Mouse (Mus musculus) regulatory T cell (primary cell): ENCODE data around the gene Tgfb3.

Experiments used
- in situ Hi-C: fragments of 300-600 bp; cut with MboI, MseI; formaldehyde crosslinking; loops from one replicate; pipeline ENCODE4 v1.15.1; 2025; ENCODE audit warnings: high pct_unique_total_duplicates

Gene Tgfb3

GRCm38 (mm10) chr12:86035586-86035985 lies 43.3 kb downstream of the Tgfb3 start:
- in situ Hi-C loops, result no loop called here

DNA sequence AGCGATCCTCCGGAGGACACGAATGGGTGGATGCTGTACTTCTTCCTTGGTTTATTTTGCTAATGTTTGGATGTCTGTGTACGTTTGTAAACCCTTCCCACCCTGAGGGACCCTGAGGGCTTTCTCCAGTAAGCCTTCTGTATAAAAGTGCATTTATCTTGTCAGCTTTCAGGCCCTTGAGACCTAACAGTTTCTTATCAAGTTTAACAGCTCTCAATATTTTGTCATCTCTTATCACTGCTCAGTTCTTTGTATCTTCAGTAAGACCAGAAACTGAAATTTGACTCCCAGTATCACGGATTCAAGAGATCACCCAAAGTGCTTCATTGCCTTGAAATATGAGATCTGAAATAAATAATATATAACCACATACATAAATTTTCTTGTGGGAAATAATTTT lies 47.9 kb downstream of the Tgfb3 start:
- in situ Hi-C loops, result no loop called here

GRCm38 (mm10) chr12:86027747-86028146 lies 51.1 kb downstream of the Tgfb3 start:
- in situ Hi-C loops, result loop anchor here (5.0 kb wide), 1 partner anchor 50 kb away; the partner anchor contains the start of gene Tgfb3

DNA sequence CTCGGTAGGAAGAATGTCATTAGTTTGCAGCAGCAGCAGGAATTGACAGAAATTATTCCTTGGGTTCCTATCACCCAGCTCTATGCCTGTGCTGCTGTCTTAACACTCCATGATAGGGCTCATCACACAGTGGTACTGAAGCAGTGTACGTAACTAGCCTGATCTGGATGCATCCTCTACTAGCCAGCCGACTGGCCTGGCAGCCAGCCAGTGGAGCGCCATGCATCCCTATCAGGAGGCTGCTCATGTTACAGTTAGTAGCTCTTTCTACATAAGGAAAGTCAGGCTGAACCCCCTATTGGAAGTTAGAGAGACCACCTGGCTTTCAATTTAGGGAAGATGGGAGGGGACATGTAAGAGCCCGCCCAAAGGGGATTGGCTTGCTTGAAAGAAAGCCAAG lies 51.8 kb downstream of the Tgfb3 start:
- in situ Hi-C loops, result loop anchor here (5.0 kb wide), 1 partner anchor 50 kb away; the partner anchor contains the start of gene Tgfb3

- in situ Hi-C loops, result loop anchor here (5.0 kb wide), 1 partner anchor 52 kb away; the partner anchor contains the start of gene Tgfb3
Measured at GRCm38 (mm10) chr12:86025480-86025879, 53.4 kb downstream of the Tgfb3 start.

DNA sequence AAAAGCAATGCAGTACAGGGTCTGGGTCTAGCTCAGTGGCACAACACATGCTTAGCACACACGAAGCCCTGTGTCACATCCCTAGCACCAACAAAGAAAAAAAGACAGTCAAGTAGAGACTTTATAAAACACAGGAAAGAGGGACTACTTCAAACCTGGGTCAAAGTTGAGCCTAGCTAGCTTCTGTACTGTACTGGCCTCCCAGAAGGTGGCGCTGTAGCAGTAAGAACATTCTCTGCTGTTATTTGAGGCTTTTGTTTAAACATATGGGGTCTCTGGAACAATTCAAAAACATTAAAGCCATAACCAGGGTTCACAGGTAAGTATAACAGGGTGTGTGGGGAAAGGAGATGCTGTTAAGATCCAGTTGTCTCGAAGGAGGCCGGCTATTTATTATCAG lies 54.4 kb downstream of the Tgfb3 start:
- in situ Hi-C loops, result no loop called here

GRCm38 (mm10) chr12:86023081-86023871 lies 55.6 kb downstream of the Tgfb3 start:
- in situ Hi-C loops, result no loop called here

- in situ Hi-C loops, result no loop called here
Measured at GRCm38 (mm10) chr12:86022282-86022984, 56.4 kb downstream of the Tgfb3 start.

DNA sequence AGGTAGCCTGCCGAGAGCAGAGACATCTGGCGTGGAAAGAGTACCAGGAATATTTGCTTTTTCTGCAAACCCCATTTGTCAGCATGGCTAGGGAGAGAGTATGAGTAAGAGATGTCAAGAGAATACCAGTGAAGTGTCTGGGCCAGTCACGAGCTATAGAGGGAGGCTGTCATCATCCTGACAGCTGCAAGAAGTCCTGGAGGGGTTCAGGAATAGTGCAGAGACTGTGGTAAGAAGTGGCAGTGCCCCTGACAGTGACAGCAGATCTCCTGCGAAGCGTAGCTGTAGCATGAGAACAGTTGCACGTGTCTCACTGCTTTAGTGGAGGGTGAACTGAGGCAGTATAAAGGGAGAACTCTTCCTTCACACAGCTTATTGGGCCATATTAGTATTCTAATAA lies 57.3 kb downstream of the Tgfb3 start:
- in situ Hi-C loops, result no loop called here

DNA sequence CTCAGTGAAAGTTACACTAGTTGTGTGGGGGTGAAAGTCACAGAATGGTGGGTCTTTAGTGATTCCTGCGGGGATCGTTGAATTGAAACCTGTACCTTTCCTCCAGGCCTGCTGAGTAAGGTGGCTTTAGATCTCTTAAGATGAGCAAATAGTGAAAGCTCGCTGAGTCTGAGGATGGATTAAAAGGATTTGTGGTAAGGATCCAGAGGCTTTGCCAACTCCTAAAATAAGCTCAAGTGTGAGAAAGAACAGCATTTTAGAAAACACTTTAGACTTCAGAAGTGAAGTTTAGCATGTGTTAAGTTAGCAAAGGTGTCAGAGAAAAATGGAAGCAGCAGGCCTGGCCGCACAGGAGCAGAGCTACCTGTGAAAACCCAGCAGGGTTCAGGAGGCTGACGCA lies 61.5 kb downstream of the Tgfb3 start:
- in situ Hi-C loops, result no loop called here

GRCm38 (mm10) chr12:86015114-86015513 lies 63.7 kb downstream of the Tgfb3 start:
- in situ Hi-C loops, result no loop called here

DNA sequence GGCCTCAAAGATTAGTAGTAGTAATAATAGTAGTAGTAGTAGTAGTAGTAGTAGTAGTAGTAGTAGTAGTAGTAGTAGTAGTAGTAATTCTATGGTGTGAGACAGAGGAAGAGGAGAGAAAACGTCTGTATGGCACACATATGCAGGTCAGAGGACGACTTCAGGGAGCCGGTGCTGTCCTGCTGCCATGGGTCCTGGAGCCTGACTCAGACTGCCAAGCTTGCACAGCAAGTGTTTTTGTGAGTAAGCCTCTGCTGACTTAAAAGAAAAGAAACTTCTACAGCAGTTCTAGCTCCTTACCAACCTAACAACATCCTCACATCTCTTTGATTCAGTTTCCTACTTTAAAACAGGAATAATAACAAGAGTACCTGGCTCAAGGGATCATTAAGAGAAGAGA lies 64.2 kb downstream of the Tgfb3 start:
- in situ Hi-C loops, result loop anchor here (5.0 kb wide), 1 partner anchor 78 kb away; no protein-coding TSS in a partner anchor

- in situ Hi-C loops, result loop anchor here (5.0 kb wide), 1 partner anchor 78 kb away; no protein-coding TSS in a partner anchor
Measured at GRCm38 (mm10) chr12:86014174-86014573, 64.7 kb downstream of the Tgfb3 start.

DNA sequence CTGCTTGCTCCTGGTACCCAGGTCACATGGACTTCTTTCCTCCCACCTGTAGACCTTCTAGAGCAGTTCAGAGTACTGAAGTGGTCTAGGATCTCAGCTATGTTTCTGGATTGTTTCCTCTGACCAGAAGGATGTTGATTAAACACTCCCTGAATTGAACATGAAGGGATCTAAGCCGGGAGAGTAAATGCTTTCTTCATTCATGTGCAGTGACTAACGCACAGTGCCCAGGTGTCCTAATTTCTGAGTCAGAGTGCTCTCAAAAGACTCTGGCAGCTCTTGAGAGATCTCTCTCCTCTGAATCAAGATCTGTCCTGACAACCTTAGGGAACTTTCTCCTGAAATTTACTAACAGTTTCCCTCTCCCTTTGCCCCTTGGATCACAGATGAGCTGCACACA lies 66.6 kb downstream of the Tgfb3 start:
- in situ Hi-C loops, result loop anchor here (5.0 kb wide), 1 partner anchor 80 kb away; no protein-coding TSS in a partner anchor

GRCm38 (mm10) chr12:86010656-86011055 lies 68.2 kb downstream of the Tgfb3 start:
- in situ Hi-C loops, result loop anchor here (5.0 kb wide), 1 partner anchor 82 kb away; no protein-coding TSS in a partner anchor

- in situ Hi-C loops, result no loop called here
Measured at GRCm38 (mm10) chr12:86007377-86007776, 71.5 kb downstream of the Tgfb3 start.
